11 mouse cellular contexts compared by ENCODE assay signal in genomic region chr11:11556186-11556585, GRCm38 (mm10).
"Had no signal": no experiment of that assay in that cellular context is flagged by ENCODE, and none has a peak within 500 bp of the region (broad histone marks: within the 10 kb centered on the region; RNA-seq: fewer than 3 reads in every experiment).

No protein-coding gene starts in this region.

- DNase-seq: kidney, adult 18-20 months; kidney, postnatal 4 days; liver; lung, adult 18-20 months; lung, postnatal 10 days; lung, postnatal 36 days; right cerebral cortex, postnatal 4 days had no signal

- ATAC-seq: intestine, embryonic 15.5 days; liver, embryonic 12.5 days; midbrain, embryonic 13.5 days; midbrain, embryonic 16.5 days had no signal
